Mouse (Mus musculus): ENCODE results near the gene Arid4b. TPM values are rescaled to one million over a fixed set of nuclear protein-coding genes. Genes with fewer than 3 reads are reported as not detected.
A peak's percentile ranks its signal among the peaks of the same experiment; 100 is the strongest.

The Arid4b gene
- polyA plus RNA-seq, 1 experiment from 2014 or later = 106 TPM

DNA sequence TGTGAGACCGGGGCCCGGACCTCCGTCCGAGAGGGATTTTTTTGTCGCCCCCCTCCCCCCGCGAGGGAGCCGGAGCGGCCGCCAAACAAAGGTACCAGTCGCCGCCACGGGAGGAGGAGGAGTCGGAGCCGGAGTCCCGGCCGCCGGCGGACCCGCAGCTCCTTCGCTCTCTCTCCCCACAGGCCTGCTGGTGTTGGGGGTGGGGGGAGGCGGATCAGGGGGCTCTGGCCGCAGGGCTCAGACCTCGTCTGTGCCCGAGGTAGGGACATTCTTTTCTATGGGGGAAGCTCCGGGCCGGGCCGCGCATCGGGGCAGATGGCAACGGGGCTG, 875 bp downstream of the Arid4b start:
- peaks cover 17% of the 10 kb centered on the region for H3K4me1 ChIP-seq
- H3K4me2 ChIP-seq = peak overlapping the region; percentile 77
- ATAC-seq (ENCODE audit: insufficient number of reproducible peaks, insufficient read depth, low FRiP score, low TSS enrichment, low read depth) = peak; percentile 26
- peaks cover 11% of the 10 kb centered on the region for H3K36me3 ChIP-seq
- WGBS = 0% methylated on average over 31 of the region's 31 CpGs
- H3K4me3 ChIP-seq = peak overlapping the region; percentile 99
- H3K27ac ChIP-seq = peak overlapping the region; percentile 98
- H3K9ac ChIP-seq = peak overlapping the region; percentile 99
- H3K27me3 ChIP-seq = no peaks in the 10 kb centered on the region
- no peaks in the 10 kb centered on the region for H3K9me3 ChIP-seq

DNA sequence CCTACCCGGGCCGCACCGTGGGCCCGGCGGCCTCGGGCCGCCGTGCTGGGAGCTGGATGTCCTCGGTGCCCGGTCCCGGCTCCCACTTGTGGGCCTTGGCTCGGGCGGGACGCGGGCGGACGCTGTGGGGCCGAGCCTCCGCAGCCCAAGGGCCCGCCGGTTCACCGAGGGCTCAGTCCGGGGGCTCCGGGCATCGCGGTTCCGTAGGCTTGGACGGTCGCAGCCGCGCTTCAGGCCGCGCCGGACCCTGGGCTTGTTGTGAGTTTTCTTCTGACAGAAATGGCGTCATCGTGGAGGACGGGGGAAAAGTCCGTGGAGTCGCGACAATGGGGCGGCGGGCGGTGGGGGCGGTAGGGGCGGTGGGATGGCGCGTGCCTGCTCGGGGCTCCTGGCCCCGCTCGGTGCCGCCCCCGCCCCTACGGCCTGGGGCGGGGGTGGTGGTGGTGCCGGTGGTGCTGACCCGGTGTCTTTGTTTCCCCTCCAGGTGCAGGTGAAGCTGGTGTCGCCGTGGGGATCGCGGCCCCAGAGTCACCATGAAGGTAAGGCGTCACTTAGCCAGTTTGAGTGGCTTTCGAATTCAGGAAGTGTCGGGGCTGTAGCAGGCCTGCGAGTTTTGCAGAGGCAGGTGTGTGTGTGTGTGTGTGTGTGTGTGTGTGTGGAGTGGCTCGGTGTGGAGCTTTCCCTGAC, 1.5 kb downstream of the Arid4b start:
- H3K9me3 ChIP-seq = no peaks in the 10 kb centered on the region
- no peaks in the 10 kb centered on the region for H3K27me3 ChIP-seq
- peak overlapping the region; percentile 99 for H3K4me3 ChIP-seq
- peak overlapping the region; percentile 98 for H3K27ac ChIP-seq
- WGBS = under 1% methylated on average over 65 of the region's 65 CpGs
- peak overlapping the region; percentile 77 for H3K4me2 ChIP-seq
- ATAC-seq (ENCODE audit: insufficient number of reproducible peaks, insufficient read depth, low FRiP score, low TSS enrichment, low read depth) = no peak
- H3K4me1 ChIP-seq = peaks cover 17% of the 10 kb centered on the region
- H3K9ac ChIP-seq = peak overlapping the region; percentile 99
- H3K36me3 ChIP-seq = peaks cover 11% of the 10 kb centered on the region; the same call in 1 of the 2 replicates

DNA sequence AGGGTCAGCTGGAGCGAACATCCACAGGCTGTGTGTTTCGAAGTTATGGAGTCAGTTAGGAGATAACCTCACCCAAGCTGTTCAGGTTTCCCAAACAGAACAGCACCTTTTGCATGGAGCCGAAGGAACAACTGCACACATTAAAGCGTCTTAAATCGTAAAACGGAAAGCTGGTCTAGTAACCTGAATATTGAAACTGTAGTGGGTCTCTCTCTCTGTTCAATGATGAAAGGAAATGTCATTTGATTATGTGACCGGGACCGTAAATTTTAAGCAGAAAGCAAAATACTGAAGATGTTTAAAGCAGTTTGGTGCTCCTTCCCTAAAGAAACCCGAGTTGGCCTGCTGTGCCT, 2.0 kb downstream of the Arid4b start:
- H3K27ac ChIP-seq = peak overlapping the region; percentile 98; the same call in 1 of the 2 replicates
- peak overlapping the region; percentile 99 for H3K4me3 ChIP-seq
- peak overlapping the region; percentile 77 for H3K4me2 ChIP-seq
- peaks cover 11% of the 10 kb centered on the region; the same call in 1 of the 2 replicates for H3K36me3 ChIP-seq
- 11% methylated on average over 9 of the region's 9 CpGs for WGBS
- no peaks in the 10 kb centered on the region for H3K27me3 ChIP-seq
- no peaks in the 10 kb centered on the region for H3K9me3 ChIP-seq
- peak overlapping the region; percentile 99 for H3K9ac ChIP-seq
- no peak for ATAC-seq (ENCODE audit: insufficient number of reproducible peaks, insufficient read depth, low FRiP score, low TSS enrichment, low read depth)
- H3K4me1 ChIP-seq = peaks cover 17% of the 10 kb centered on the region

DNA sequence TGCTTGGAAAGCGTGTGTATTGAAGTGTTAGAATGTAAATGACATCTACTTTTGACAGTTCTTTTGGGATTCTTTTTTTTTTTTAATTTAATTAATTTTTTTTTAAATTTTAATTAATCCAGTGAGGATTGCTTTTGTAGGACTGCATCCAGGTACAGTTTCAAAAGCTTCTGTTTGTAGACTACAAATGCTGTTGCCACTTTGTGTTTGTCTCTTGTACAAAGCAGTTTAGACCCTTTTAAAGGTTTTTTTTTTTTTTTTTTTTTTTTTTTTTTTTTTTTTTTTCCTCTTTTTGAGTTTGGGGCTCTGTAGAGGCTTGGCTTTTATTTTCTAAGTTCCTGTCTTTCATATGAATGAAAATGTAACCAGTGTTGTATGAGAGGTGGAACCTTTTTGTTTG, 2.7 kb downstream of the Arid4b start:
- Histone ChIP-seq H3K4me2 (peak overlapping the region; percentile 20; the same call in 1 of the 2 replicates), H3K27ac (no peak overlapping the region), H3K4me3 (no peak overlapping the region), H3K36me3 (peaks cover 13% of the 10 kb centered on the region; the same call in 1 of the 2 replicates), H3K9ac (no peak overlapping the region), H3K27me3 (no peaks in the 10 kb centered on the region), H3K4me1 (peaks cover 16% of the 10 kb centered on the region), H3K9me3 (no peaks in the 10 kb centered on the region)
- no peak for ATAC-seq (ENCODE audit: insufficient number of reproducible peaks, insufficient read depth, low FRiP score, low TSS enrichment, low read depth)
- WGBS = 76% methylated on average over 1 of the region's 1 CpGs

DNA sequence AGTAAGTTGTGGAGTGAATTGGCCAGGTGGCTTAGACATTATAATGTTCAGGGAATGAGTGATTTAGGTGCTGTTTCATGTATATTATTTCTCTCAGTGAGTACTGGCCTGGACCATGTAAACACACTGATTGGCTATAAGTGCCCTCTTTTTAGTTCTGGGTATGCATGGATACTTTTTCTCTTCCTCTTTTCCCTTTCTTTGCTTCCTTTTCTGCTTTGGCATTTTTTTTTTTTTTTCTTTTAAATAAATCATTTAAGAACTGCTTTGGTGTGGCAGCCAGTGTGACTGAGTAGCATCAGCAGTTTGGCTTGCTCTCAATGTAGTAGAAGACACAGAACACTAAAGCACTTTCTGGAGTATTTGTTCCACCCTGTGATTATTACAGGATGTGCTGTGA, 5.0 kb downstream of the Arid4b start:
- Histone ChIP-seq H3K27ac (no peak overlapping the region), H3K4me1 (0 out of 2 replicates have a peak, but pooled peaks cover 4% of the 10 kb centered on the region), H3K36me3 (peaks cover 13% of the 10 kb centered on the region; the same call in 1 of the 2 replicates), H3K4me2 (no peak overlapping the region), H3K27me3 (no peaks in the 10 kb centered on the region), H3K4me3 (no peak overlapping the region), H3K9me3 (no peaks in the 10 kb centered on the region), H3K9ac (no peak overlapping the region)
- ATAC-seq (ENCODE audit: insufficient number of reproducible peaks, insufficient read depth, low FRiP score, low TSS enrichment, low read depth) = no peak

DNA sequence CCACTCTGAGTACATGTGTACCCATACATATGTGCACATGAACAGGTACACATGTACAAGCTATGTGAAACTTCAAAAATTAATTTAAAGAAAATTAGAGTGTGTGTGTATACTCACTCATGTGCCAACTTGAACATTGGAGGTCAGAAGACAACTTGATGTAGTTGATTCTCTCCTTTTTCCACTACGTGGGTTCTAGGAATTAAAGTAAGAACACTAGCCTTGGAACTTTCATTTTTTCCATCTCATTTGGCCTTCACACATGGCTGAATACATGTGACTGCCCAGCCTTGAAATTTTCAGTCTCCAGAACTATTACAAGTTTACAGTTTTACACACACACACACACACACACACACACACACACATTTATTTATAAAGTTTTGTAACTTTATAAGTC, 6.3 kb downstream of the Arid4b start:
- Histone ChIP-seq H3K27ac (no peak overlapping the region), H3K36me3 (peaks cover 13% of the 10 kb centered on the region; the same call in 1 of the 2 replicates), H3K27me3 (no peaks in the 10 kb centered on the region), H3K9me3 (no peaks in the 10 kb centered on the region), H3K9ac (no peak overlapping the region), H3K4me3 (no peak overlapping the region), H3K4me1 (0 out of 2 replicates have a peak, but pooled peaks cover 4% of the 10 kb centered on the region), H3K4me2 (no peak overlapping the region)
- WGBS = 84% methylated on average over 1 of the region's 1 CpGs
- ATAC-seq (ENCODE audit: insufficient number of reproducible peaks, insufficient read depth, low FRiP score, low TSS enrichment, low read depth) = no peak

DNA sequence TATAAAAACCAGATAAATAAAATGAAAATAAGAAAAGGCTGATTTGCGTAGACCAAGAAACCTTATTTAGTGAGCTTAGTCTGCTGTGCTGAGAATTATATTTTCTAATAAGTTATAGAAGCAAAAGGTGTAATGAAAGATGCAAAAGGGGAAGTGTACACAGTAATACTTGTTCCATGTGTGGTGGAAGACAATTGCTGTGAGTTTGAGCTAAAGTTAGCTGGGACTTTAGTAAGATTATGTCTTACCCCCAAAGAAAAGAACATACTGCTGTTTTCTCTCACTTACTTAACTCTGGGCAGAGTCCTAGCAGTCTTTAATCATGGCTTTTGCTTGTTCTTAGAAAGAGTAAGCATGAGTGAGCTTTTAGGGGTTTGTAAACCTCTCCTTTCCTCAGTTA, 11.3 kb downstream of the Arid4b start:
- peaks cover 3% of the 10 kb centered on the region; the same call in 1 of the 2 replicates for H3K36me3 ChIP-seq
- H3K27me3 ChIP-seq = no peaks in the 10 kb centered on the region
- H3K27ac ChIP-seq = no peak overlapping the region
- H3K9ac ChIP-seq = no peak overlapping the region
- WGBS = 97% methylated on average over 1 of the region's 1 CpGs
- ATAC-seq (ENCODE audit: insufficient number of reproducible peaks, insufficient read depth, low FRiP score, low TSS enrichment, low read depth) = no peak
- no peaks in the 10 kb centered on the region for H3K9me3 ChIP-seq
- H3K4me3 ChIP-seq = no peak overlapping the region
- H3K4me2 ChIP-seq = no peak overlapping the region
- H3K4me1 ChIP-seq = no peaks in the 10 kb centered on the region

DNA sequence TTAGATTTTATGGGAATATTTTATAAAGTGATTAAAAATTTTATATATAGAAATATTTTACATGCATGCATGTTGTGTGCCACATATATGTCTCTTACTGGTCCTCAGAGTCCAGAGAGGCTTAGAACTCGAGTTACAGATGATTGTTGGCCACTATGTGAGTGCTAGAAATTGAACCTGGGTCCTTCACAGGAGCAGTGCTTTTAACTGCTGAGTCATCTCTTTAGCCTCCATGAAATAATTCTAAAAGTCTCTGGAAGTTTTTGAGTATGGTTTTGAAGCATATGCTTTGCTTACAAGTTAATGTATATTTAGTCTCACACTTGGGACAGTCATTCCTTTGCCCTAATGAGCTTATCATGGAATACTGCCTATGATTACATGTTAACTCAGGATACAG, 12.3 kb downstream of the Arid4b start:
- WGBS = 82% methylated on average over 1 of the region's 1 CpGs
- Histone ChIP-seq H3K36me3 (peaks cover 1% of the 10 kb centered on the region; the same call in 1 of the 2 replicates), H3K4me3 (no peak overlapping the region), H3K27me3 (no peaks in the 10 kb centered on the region), H3K9ac (no peak overlapping the region), H3K9me3 (no peaks in the 10 kb centered on the region), H3K27ac (no peak overlapping the region), H3K4me2 (no peak overlapping the region), H3K4me1 (no peaks in the 10 kb centered on the region)
- no peak for ATAC-seq (ENCODE audit: insufficient number of reproducible peaks, insufficient read depth, low FRiP score, low TSS enrichment, low read depth)

DNA sequence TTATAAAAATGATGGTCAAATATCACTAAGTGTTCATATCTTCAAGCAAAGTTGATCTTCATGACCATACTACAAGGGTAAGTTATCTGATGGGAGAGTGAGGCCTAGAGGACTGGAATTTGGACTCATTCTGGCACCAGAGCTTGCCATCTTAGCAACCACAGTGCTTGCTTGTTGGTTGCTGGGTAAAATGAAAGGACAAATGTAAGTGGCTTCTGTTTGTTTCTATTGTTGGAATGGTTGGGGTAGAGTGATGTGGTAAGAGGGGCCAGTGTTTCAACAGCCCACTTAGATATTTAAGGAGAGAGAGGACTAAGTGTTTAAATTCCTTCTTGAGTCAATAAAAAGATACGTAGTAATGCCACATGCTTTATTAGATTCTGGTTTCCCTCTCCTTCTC, 25.6 kb downstream of the Arid4b start:
- Histone ChIP-seq H3K36me3 (peaks cover 8% of the 10 kb centered on the region), H3K27ac (no peak overlapping the region), H3K9ac (no peak overlapping the region), H3K4me1 (no peaks in the 10 kb centered on the region), H3K4me3 (no peak overlapping the region), H3K9me3 (no peaks in the 10 kb centered on the region), H3K4me2 (no peak overlapping the region), H3K27me3 (no peaks in the 10 kb centered on the region)
- 83% methylated on average over 1 of the region's 1 CpGs for WGBS
- ATAC-seq (ENCODE audit: insufficient number of reproducible peaks, insufficient read depth, low FRiP score, low TSS enrichment, low read depth) = no peak

DNA sequence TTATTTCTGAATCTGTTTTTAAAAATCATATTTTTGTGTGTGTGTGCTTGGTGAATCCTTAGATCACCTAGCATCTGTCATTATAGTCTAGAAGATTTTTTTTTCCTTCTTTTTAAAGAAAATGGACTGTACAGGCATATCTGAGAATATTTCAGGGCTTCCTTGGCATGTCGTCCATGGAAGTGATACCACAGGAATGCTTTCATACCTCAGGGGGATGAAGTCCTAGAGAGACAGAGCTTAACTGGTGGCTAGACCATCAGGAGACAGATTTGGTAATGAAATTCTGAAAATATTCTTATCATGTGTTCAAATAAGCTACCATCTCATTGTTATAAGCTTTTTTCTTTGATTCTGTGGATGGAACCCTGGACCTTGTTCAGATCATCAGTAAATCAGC, 40.0 kb downstream of the Arid4b start:
- no peaks in the 10 kb centered on the region for H3K9me3 ChIP-seq
- ATAC-seq (ENCODE audit: insufficient number of reproducible peaks, insufficient read depth, low FRiP score, low TSS enrichment, low read depth) = no peak

DNA sequence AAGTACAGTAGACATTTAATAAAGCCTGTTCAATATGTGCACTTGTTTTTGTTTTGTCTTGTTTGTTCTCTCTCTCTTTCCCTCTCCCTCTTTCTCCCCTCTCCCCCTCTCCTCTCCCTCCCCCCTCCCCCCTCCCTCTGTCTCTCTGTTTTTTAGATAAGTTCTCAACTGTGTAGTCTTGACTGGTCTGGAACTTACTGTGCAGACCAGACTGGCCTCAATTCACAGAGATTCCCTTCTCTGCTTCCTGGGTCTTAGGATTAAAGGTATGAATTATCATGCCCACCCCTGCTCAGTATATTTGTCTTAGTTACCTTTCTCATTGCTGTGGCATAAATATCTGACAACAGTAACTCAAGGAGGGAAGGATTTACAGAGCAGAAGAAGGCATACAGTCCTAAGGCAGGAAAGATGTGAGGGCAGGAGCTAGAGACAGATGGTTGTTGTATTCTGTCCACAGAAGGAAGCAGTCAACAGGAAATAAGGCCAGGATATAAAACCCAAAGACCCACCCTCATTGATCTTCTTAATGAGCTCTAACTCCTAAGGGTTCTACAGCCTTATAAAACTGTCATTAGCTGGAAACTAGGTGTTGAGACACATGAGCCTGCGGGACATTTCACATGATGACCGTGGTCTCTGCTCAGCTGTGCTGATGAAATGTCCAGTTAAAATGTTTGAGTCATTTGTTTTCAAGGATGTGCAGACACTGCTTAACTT, 47.3 kb downstream of the Arid4b start:
- H3K4me1 ChIP-seq = no peaks in the 10 kb centered on the region
- no peaks in the 10 kb centered on the region for H3K36me3 ChIP-seq
- ATAC-seq (ENCODE audit: insufficient number of reproducible peaks, insufficient read depth, low FRiP score, low TSS enrichment, low read depth) = no peak
- no peak overlapping the region for H3K9ac ChIP-seq
- H3K4me2 ChIP-seq = no peak overlapping the region
- no peak overlapping the region for H3K4me3 ChIP-seq
- 87% methylated on average over 2 of the region's 2 CpGs for WGBS
- no peaks in the 10 kb centered on the region for H3K9me3 ChIP-seq
- H3K27me3 ChIP-seq = no peaks in the 10 kb centered on the region
- H3K27ac ChIP-seq = no peak overlapping the region

More for the DNA sequence above, 40.0 kb downstream of the Arid4b start:
- Histone ChIP-seq H3K27me3 (no peaks in the 10 kb centered on the region), H3K4me1 (no peaks in the 10 kb centered on the region), H3K4me3 (no peak overlapping the region), H3K4me2 (no peak overlapping the region), H3K9ac (no peak overlapping the region), H3K36me3 (no peaks in the 10 kb centered on the region), H3K27ac (no peak overlapping the region)
- 32% methylated on average over 1 of the region's 1 CpGs for WGBS

DNA sequence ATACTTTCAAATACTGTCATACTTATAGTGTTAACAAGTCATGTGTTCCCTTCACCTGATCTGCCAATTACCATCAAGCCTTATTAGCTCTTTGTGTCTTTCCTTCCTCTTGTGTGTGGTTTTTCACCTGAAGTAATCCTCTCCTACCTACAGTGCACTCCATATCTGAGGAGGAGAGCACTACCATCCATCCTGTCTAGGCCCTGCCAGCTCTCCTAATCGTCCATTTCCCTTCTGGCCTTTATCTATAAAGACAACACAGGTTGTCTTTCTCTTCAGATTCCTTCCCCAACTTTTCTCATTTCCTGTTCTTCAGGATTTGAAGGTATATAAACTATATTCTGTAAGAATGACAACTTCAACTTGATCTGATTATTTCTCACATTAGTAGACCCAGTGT, 48.1 kb downstream of the Arid4b start:
- Histone ChIP-seq H3K4me2 (no peak overlapping the region), H3K36me3 (no peaks in the 10 kb centered on the region), H3K4me1 (no peaks in the 10 kb centered on the region), H3K27ac (no peak overlapping the region), H3K9me3 (no peaks in the 10 kb centered on the region), H3K27me3 (no peaks in the 10 kb centered on the region), H3K4me3 (no peak overlapping the region), H3K9ac (no peak overlapping the region)
- WGBS = 81% methylated on average over 1 of the region's 1 CpGs
- no peak for ATAC-seq (ENCODE audit: insufficient number of reproducible peaks, insufficient read depth, low FRiP score, low TSS enrichment, low read depth)
